Mouse (Mus musculus) spleen, embryonic (tissue): ENCODE measurements around the gene Cela1.

ENCODE experiments used
- CTCF ChIA-PET: fragments of 350-600 bp; sonication (Branson Sonifier 250); formaldehyde crosslinking; loops from one replicate; lab custom pipeline; 2022; lab: Charles Lee

Gene Cela1

GRCm38 (mm10) chr15:100708433-100709078, 20.8 kb upstream of the Cela1 start:
- CTCF ChIA-PET = interaction anchor here (0.6 kb wide), 1 partner anchor 11 kb away, joined by 4 read pairs; no protein-coding TSS in a partner anchor

DNA sequence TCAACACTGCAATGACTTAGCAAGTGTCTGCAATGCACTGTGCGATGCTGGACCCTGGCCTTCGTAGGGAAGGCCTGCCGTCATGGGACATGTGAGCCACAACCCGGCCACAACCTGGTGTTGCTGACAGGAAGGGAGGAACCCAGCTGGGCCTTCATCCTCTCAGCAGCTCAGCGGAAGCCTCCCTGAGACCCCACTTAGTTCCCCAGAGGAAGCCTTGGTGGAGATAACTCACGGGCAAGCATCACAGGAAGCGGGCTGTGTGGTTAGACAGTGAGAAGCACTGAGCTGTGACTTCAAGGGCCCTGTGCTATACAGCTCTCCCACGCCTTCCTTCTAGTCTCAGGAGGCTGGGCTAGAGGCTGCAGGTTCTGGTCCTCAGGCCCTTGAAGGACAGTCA, 18.5 kb upstream of the Cela1 start:
- CTCF ChIA-PET = no interaction called here

DNA sequence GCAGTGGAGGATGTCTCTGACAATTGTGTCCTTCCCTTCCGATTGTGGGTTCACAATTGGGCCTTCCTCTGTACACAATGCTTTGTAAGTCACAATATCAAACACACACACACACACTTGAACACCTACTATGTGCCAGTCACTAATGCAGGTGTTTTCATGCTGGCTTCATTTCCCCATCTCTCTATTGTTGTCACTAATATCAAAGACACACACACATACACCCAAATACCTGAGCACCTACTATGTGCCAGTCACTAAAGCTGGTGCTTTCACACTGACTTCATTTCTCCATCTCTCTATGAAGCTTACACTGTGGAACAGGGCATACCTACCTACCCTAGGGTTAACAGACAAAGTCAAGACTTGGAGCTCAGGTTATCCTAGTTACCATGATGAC, 17.7 kb upstream of the Cela1 start:
- CTCF ChIA-PET = interaction anchor here (0.6 to 0.9 kb wide), 4 partner anchors 22 to 299 kb away, joined by 3 to 15 read pairs (median 7); no protein-coding TSS in a partner anchor

- CTCF ChIA-PET = no interaction called here
Measured at GRCm38 (mm10) chr15:100703913-100704312, 16.2 kb upstream of the Cela1 start.

DNA sequence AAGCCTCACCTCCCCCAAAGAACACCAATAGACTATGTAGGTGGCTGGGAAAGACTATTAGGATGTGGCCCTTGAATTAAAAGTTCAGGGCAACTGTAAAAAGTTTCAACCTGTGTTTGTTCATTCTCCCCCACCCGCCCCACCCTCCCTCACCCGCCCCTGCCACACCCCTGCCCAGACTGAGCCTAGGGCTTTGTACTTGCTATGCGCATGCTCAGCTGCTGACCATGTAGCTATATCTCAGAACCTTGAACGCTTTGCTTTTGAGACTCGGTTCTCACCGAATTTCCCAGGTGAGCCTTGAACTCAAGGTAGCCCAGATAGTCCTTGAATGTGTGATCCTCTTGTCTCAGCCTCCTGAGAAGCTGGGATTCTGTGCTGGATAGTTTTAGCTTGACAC, 14.1 kb upstream of the Cela1 start:
- CTCF ChIA-PET = interaction anchor here (0.6 to 1.3 kb wide), 2 partner anchors 10 to 27 kb away, joined by 3 read pairs; no protein-coding TSS in a partner anchor

DNA sequence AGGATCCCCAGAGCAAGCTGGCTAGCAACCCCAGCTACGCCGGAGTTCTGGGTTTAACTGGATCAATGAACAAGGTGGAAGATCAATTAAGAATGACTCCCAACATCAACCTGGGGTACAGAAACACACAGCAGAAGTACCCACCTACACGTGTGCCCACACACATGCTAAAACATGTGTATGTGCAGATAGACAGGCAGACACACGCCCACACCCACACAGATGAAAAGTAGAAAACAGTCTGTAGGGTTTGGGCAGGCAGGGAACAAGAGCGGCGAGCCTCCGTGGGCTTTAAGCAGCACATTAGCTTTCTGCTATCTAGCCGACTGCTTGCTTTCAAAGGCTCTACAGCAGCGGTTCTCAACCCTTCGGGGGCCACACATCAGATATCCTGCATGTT, 13.4 kb upstream of the Cela1 start:
- CTCF ChIA-PET = interaction anchor here (0.6 to 1.3 kb wide), 2 partner anchors 11 to 103 kb away, joined by 3 to 4 read pairs; no protein-coding TSS in a partner anchor

- CTCF ChIA-PET = interaction anchor here (0.6 to 1.3 kb wide), 2 partner anchors 12 to 102 kb away, joined by 3 to 4 read pairs; no protein-coding TSS in a partner anchor
Measured at GRCm38 (mm10) chr15:100700424-100700823, 12.7 kb upstream of the Cela1 start.

DNA sequence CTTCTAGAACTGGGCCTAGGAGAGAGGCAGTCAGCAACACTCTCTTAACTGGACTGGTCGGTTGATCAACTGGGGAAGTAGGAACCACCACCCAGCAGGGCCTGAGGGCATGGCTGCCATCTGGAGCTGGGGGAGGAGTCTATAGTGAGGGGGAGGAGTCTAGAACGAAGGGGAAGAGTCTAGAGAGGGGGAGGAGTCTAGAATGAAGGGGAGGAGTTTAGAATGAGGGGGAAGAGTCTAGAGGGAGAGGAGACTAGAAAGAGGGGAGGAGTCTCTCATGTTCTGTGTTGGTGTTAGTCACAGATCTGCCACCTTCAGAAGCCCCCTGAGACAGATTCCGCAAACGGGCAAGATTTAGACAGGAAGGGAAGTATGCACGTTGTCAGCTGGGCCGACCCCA, 11.7 kb upstream of the Cela1 start:
- CTCF ChIA-PET = no interaction called here

DNA sequence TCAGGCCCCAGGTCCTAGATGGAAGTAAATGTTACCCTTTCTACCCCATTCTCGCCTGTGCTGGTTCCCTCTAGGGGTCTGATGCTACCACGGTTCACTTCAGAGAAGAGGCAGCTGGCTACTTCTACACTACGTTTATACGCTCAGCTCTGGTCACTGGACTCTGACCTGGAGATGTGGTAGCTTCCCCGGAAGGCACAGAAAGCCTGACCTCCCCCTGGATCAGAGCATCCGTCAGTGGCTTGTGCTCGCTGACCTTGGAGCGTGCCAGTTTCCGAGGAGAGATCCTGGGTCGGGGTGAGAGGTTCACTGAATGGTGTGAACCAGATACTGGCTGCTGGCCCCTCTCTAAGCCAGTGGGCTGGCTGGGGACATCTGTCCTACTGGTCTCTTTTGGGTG, 10.4 kb upstream of the Cela1 start:
- CTCF ChIA-PET = interaction anchor here (0.7 kb wide), 1 partner anchor 23 kb away, joined by 7 read pairs; no protein-coding TSS in a partner anchor

- CTCF ChIA-PET = interaction anchor here (0.5 kb wide), 1 partner anchor 55 kb away, joined by 4 read pairs; no protein-coding TSS in a partner anchor
Measured at GRCm38 (mm10) chr15:100694406-100694805, 6.7 kb upstream of the Cela1 start.

DNA sequence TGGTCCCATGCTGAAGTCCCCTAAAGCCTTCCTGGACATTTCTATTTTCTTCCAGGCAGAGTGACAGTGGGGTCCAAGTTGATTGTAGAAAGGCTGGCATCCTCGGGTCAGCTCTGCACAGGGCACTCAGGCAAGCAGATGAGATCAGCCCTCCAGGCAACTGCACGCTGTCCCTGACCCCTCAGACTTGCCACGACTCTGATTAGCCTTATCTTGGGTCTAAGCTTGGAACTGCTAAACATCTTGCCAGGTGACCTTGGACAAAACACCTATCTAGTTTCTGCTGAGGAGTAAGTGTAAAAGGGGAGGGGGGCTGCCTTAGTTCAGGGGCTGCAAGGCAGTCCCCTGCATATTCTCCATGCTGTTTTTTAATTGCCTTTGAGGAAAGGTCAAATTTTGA, 4.3 kb upstream of the Cela1 start:
- CTCF ChIA-PET = interaction anchor here (1.1 kb wide), 1 partner anchor 20 kb away, joined by 4 read pairs; no protein-coding TSS in a partner anchor

- CTCF ChIA-PET = no interaction called here
Measured at GRCm38 (mm10) chr15:100686989-100687388, 732 bp downstream of the Cela1 start.

- CTCF ChIA-PET = no interaction called here
Measured at GRCm38 (mm10) chr15:100686434-100686833, 1.3 kb downstream of the Cela1 start.

DNA sequence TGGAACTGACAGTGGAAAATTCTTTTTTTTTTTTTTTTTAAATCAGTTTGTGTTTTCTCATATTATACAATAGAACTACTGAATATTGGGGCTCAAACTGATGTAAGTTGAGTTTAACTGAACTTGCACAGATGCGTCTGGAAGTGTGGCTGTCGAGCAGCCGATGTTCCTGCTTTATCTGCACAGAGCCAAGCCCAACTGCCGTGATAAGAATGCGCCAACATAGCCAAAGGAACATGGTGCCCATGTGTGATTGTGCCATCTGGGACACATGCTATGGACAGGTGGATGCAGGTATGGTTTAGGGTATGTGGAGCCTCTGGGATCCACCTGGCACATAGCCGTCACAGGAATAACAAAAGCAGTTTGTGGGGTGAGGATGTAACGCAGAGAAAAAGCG, 1.9 kb downstream of the Cela1 start:
- CTCF ChIA-PET = interaction anchor here (0.7 kb wide), 1 partner anchor 81 kb away, joined by 6 read pairs; no protein-coding TSS in a partner anchor

- CTCF ChIA-PET = interaction anchor here (0.6 to 0.7 kb wide), 2 partner anchors 54 to 80 kb away, joined by 4 to 6 read pairs; no protein-coding TSS in a partner anchor
Measured at GRCm38 (mm10) chr15:100685255-100685654, 2.5 kb downstream of the Cela1 start.

- CTCF ChIA-PET = no interaction called here
Measured at GRCm38 (mm10) chr15:100684450-100684849, 3.3 kb downstream of the Cela1 start.

- CTCF ChIA-PET = interaction anchor here (0.5 to 1.1 kb wide), 7 partner anchors 10 to 46 kb away, joined by 3 to 11 read pairs (median 3); no protein-coding TSS in a partner anchor
Measured at GRCm38 (mm10) chr15:100683041-100683440, 4.7 kb downstream of the Cela1 start.

- CTCF ChIA-PET = no interaction called here
Measured at GRCm38 (mm10) chr15:100681770-100682169, 6.0 kb downstream of the Cela1 start.

DNA sequence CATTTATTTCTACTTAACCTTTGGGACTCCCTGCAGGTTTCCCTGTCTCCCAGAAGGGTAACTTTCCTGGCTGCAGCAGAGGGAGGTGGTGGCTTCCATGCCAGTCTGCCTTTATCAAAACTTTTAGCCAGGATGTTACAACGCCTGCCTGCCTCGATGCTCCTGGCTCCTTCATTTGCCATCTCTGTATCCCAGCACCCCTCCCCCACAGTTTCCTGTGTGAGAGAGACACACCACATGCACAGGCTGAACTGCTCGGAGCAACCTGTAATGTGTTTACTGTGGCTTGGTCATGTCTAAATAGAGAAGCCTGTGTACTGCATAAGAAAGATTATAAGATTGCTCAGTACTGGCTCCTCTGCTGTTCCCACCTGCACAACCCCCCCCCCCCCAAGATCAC, 7.3 kb downstream of the Cela1 start:
- CTCF ChIA-PET = no interaction called here

- CTCF ChIA-PET = no interaction called here
Measured at GRCm38 (mm10) chr15:100679005-100679404, 8.7 kb downstream of the Cela1 start.

GRCm38 (mm10) chr15:100678581-100678980, 9.1 kb downstream of the Cela1 start:
- CTCF ChIA-PET = no interaction called here

GRCm38 (mm10) chr15:100677675-100678074, 10.0 kb downstream of the Cela1 start:
- CTCF ChIA-PET = no interaction called here

DNA sequence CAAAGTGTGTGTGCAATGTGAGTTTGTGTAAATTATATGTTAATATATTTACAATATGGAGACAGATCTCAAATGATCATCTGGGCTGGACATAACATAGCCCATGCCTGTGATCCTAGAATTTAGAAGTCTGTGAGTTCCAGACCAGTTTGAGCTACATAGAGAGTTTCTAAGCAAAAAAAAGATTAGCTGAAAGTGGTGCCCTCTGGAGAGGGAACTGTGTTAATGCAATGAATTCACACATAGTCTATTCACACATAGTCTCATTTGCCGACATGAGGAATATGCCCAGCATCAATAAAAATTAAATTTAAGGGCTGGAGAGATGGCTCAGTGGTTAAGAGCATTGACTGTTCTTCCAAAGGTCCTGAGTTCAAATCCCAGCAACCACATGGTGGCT, 11.2 kb downstream of the Cela1 start:
- CTCF ChIA-PET = interaction anchor here (0.6 to 0.7 kb wide), 2 partner anchors 37 to 139 kb away, joined by 3 read pairs; no protein-coding TSS in a partner anchor
